Mouse (Mus musculus) CH12.LX (cell line): ENCODE results near the gene Sae1. TPM values are rescaled to one million over a fixed set of nuclear protein-coding genes. Genes with fewer than 3 reads are reported as not detected.

ENCODE experiments used
- DNase-seq: peaks from one replicate; pipeline ENCODE4 v3.0.0-alpha.2; 2013; ENCODE audit errors: extremely low read depth
- H3K27ac ChIP-seq: 2 replicates; pipeline ENCODE4 v1.5.1; 2012; ENCODE audit warnings: low read depth, mild to moderate bottlenecking, control low read depth, moderate library complexity; ENCODE audit not compliant: insufficient read depth
- H3K27me3 ChIP-seq: replicated peaks from 2 replicates; pipeline ENCODE3; 2012; ENCODE audit warnings: inconsistent platforms
- H3K36me3 ChIP-seq, 2 experiments: replicated peaks in 1 of 2; 2 replicates each; pipeline versions ENCODE3 to v1.6.1; 2012; ENCODE audit warnings: inconsistent platforms in 1 of 2, low read length in 1 of 2, mild to moderate bottlenecking in 1 of 2, mixed read lengths in 1 of 2, moderate library complexity in 1 of 2; ENCODE audit not compliant: control insufficient read depth in 1 of 2, insufficient read depth in 1 of 2
- H3K4me1 ChIP-seq, 2 experiments: 2 replicates each; pipeline ENCODE4 v1.6.1; 2012; ENCODE audit warnings: inconsistent platforms in 1 of 2, moderate library complexity in 1 of 2; ENCODE audit not compliant: insufficient read depth in 2 of 2, control insufficient read depth in 1 of 2
- H3K4me2 ChIP-seq: 2 replicates; pipeline ENCODE4 v1.6.1; 2012; ENCODE audit warnings: low read depth, mild to moderate bottlenecking, control low read depth; ENCODE audit not compliant: poor library complexity, insufficient read depth, severe bottlenecking
- H3K4me3 ChIP-seq, 3 experiments: fragments of 150-350 bp in 1 of 3; sonication (generic) in 1 of 3; replicated peaks in 1 of 3; 2 replicates each; pipeline versions ENCODE3 to v1.5.1; 2011 to 2012; ENCODE audit warnings: low read depth in 2 of 3, low read length in 2 of 3, mild to moderate bottlenecking in 2 of 3, moderate library complexity in 2 of 3, control low read depth in 1 of 3, improper control_type of control experiment in 1 of 3, inconsistent platforms in 1 of 3, mixed read lengths in 1 of 3; ENCODE audit not compliant: poor library complexity in 1 of 3
- H3K79me2 ChIP-seq: replicated peaks from 2 replicates; pipeline ENCODE4 v1.6.1; 2012; ENCODE audit warnings: mild to moderate bottlenecking, moderate library complexity; ENCODE audit not compliant: control insufficient read depth, poor library complexity, insufficient read depth, severe bottlenecking; ENCODE audit errors: extremely low read depth
- H3K9ac ChIP-seq: 2 replicates; pipeline ENCODE4 v1.6.1; 2012; ENCODE audit warnings: low read depth, mild to moderate bottlenecking, control low read depth, moderate library complexity; ENCODE audit not compliant: insufficient read depth
- H3K9me3 ChIP-seq: replicated peaks from 2 replicates; pipeline ENCODE3; 2012; ENCODE audit warnings: low read length, inconsistent platforms, mixed read lengths
- BHLHE40 ChIP-seq: IDR thresholded peaks from 2 replicates; pipeline ENCODE4 v1.6.1; 2011; ENCODE audit warnings: mild to moderate bottlenecking, low read depth, low read length, improper control_type of control experiment
- CHD1 ChIP-seq: IDR thresholded peaks from 2 replicates; pipeline ENCODE4 v1.6.1; 2012; ENCODE audit warnings: low read depth, low read length, improper control_type of control experiment, inconsistent platforms
- CHD2 ChIP-seq: IDR thresholded peaks from 2 replicates; pipeline ENCODE4 v1.6.1; 2011; ENCODE audit warnings: low read length, improper control_type of control experiment
- E2F4 ChIP-seq: IDR thresholded peaks from 2 replicates; pipeline ENCODE4 v1.6.1; 2011; ENCODE audit warnings: low read depth, low read length, improper control_type of control experiment; ENCODE audit not compliant: insufficient replicate concordance
- ELF1 ChIP-seq: IDR thresholded peaks from 2 replicates; pipeline ENCODE4 v1.6.1; 2014; ENCODE audit warnings: low read depth, mild to moderate bottlenecking, inconsistent platforms, low read length, improper control_type of control experiment
- ETS1 ChIP-seq: conservative IDR thresholded peaks from 2 replicates; pipeline ENCODE4 v1.6.1; 2012; ENCODE audit warnings: low read depth, mild to moderate bottlenecking, inconsistent platforms, low read length, improper control_type of control experiment, moderate library complexity
- HCFC1 ChIP-seq: IDR thresholded peaks from 2 replicates; pipeline ENCODE4 v1.6.1; 2012; ENCODE audit warnings: low read depth, mild to moderate bottlenecking, inconsistent platforms, low read length, improper control_type of control experiment
- IRF4 ChIP-seq: IDR thresholded peaks from 2 replicates; pipeline ENCODE4 v1.6.1; 2014; ENCODE audit warnings: low read depth, mild to moderate bottlenecking, inconsistent platforms, low read length, improper control_type of control experiment
- JUN ChIP-seq: IDR thresholded peaks from 2 replicates; pipeline ENCODE4 v1.6.1; 2011; ENCODE audit warnings: low read depth, mild to moderate bottlenecking, low read length, improper control_type of control experiment, moderate library complexity; ENCODE audit not compliant: insufficient read depth
- JUND ChIP-seq: conservative IDR thresholded peaks from 2 replicates; pipeline ENCODE4 v1.6.1; 2011; ENCODE audit warnings: low read depth, low read length, improper control_type of control experiment
- KAT2A ChIP-seq: IDR thresholded peaks from 2 replicates; pipeline ENCODE4 v1.6.1; 2012; ENCODE audit warnings: low read length, improper control_type of control experiment, inconsistent platforms; ENCODE audit not compliant: insufficient replicate concordance
- MAX ChIP-seq: IDR thresholded peaks from 2 replicates; pipeline ENCODE4 v1.6.1; 2011; ENCODE audit warnings: low read length, improper control_type of control experiment
- MAZ ChIP-seq: IDR thresholded peaks from 2 replicates; pipeline ENCODE4 v1.6.1; 2012; ENCODE audit warnings: low read depth, mild to moderate bottlenecking, inconsistent platforms, low read length, improper control_type of control experiment, moderate library complexity
- MEF2A ChIP-seq: IDR thresholded peaks from 2 replicates; pipeline ENCODE4 v1.6.1; 2014; ENCODE audit warnings: low read depth, mild to moderate bottlenecking, inconsistent platforms, low read length, improper control_type of control experiment, borderline replicate concordance
- MXI1 ChIP-seq: IDR thresholded peaks from 2 replicates; pipeline ENCODE4 v1.6.1; 2011; ENCODE audit warnings: mild to moderate bottlenecking, low read depth, low read length, improper control_type of control experiment
- MYC ChIP-seq: IDR thresholded peaks from 2 replicates; pipeline ENCODE4 v1.6.1; 2011; ENCODE audit warnings: low read depth, mild to moderate bottlenecking, improper control_type of control experiment, low read length
- NELFE ChIP-seq: IDR thresholded peaks from 2 replicates; pipeline ENCODE4 v1.6.1; 2011; ENCODE audit warnings: low read depth, low read length, improper control_type of control experiment
- NRF1 ChIP-seq: IDR thresholded peaks from 2 replicates; pipeline ENCODE4 v1.6.1; 2014; ENCODE audit warnings: low read depth, mild to moderate bottlenecking, inconsistent platforms, low read length, improper control_type of control experiment, moderate library complexity
- PAX5 ChIP-seq: IDR thresholded peaks from 2 replicates; pipeline ENCODE4 v1.6.1; 2012; ENCODE audit warnings: low read length, inconsistent platforms, mixed read lengths
- POLR2A ChIP-seq: IDR thresholded peaks from 2 replicates; pipeline ENCODE4 v1.6.1; 2011; ENCODE audit warnings: low read depth, mild to moderate bottlenecking, improper control_type of control experiment, low read length
- POLR2AphosphoS2 ChIP-seq: IDR thresholded peaks from 2 replicates; pipeline ENCODE4 v1.6.1; 2011; ENCODE audit warnings: low read depth, low read length, improper control_type of control experiment
- RAD21 ChIP-seq: IDR thresholded peaks from 2 replicates; pipeline ENCODE4 v1.6.1; 2011; ENCODE audit warnings: low read depth, mild to moderate bottlenecking, low read length, improper control_type of control experiment, moderate library complexity
- RCOR1 ChIP-seq: conservative IDR thresholded peaks from 2 replicates; pipeline ENCODE4 v1.6.1; 2012; ENCODE audit warnings: low read depth, mild to moderate bottlenecking, inconsistent platforms, low read length, improper control_type of control experiment
- SIN3A ChIP-seq: IDR thresholded peaks from 2 replicates; pipeline ENCODE4 v1.6.1; 2012; ENCODE audit warnings: low read length, improper control_type of control experiment, inconsistent platforms
- SMC3 ChIP-seq: IDR thresholded peaks from 2 replicates; pipeline ENCODE4 v1.6.1; 2011; ENCODE audit warnings: low read depth, low read length, improper control_type of control experiment
- TBP ChIP-seq: conservative IDR thresholded peaks from 2 replicates; pipeline ENCODE4 v1.6.1; 2011; ENCODE audit warnings: low read depth, low read length, improper control_type of control experiment
- TCF12 ChIP-seq: IDR thresholded peaks from 2 replicates; pipeline ENCODE4 v1.6.1; 2014; ENCODE audit warnings: low read depth, mild to moderate bottlenecking, inconsistent platforms, low read length, improper control_type of control experiment
- UBTF ChIP-seq: IDR thresholded peaks from 2 replicates; pipeline ENCODE4 v1.6.1; 2012; ENCODE audit warnings: low read depth, mild to moderate bottlenecking, inconsistent platforms, low read length, improper control_type of control experiment, moderate library complexity
- USF1 ChIP-seq: IDR thresholded peaks from 2 replicates; pipeline ENCODE4 v1.6.1; 2014; ENCODE audit warnings: low read depth, mild to moderate bottlenecking, inconsistent platforms, low read length, improper control_type of control experiment
- ZC3H11A ChIP-seq: IDR thresholded peaks from 2 replicates; pipeline ENCODE4 v1.6.1; 2012; ENCODE audit warnings: low read depth, mild to moderate bottlenecking, inconsistent platforms, low read length, improper control_type of control experiment
- ZKSCAN1 ChIP-seq: IDR thresholded peaks from 2 replicates; pipeline ENCODE4 v1.6.1; 2012; ENCODE audit warnings: low read depth, inconsistent platforms, low read length, improper control_type of control experiment, borderline replicate concordance
- ZMIZ1 ChIP-seq: IDR thresholded peaks from 2 replicates; pipeline ENCODE4 v1.6.1; 2012; ENCODE audit warnings: low read depth, mild to moderate bottlenecking, inconsistent platforms, low read length, improper control_type of control experiment
- dilution Hi-C: fragments of 300-500 bp; cut with MboI; formaldehyde crosslinking; loops from 2 replicates; pipeline ENCODE4 v1.14.3; 2020; ENCODE audit warnings: low sequenced_read_pairs; ENCODE audit not compliant: extremely low pct_unique_long_range_greater_than_20kb, extremely low pct_ligation_motif_present
- in situ Hi-C: fragments of 300-500 bp; cut with MboI; formaldehyde crosslinking; loops from 3 replicates; pipeline ENCODE4 v1.14.3; 2019; ENCODE audit warnings: low sequenced_read_pairs, low pct_ligation_motif_present, low pct_unique_long_range_greater_than_20kb, mixed read lengths
- polyA plus RNA-seq: library from polyadenylated mRNA; unstranded; fragments of >175 nt; gene quantifications from 2 replicates; pipeline ENCODE4 v1.2.1, GENCODE M21; 2012; ENCODE audit warnings: low read depth; ENCODE audit not compliant: insufficient read length
- total RNA-seq, 2 experiments: library from RNA; depleted of rRNA; stranded (reverse); fragments of 300-350 nt in 1 of 2; fragments of >200 nt in 1 of 2; gene quantifications; 2 replicates each; pipeline ENCODE4 v1.2.3; 2012 to 2014

Gene Sae1
- total and polyA plus RNA-seq, 3 experiments = 146 to 271 (median 160) TPM

GRCm38 (mm10) chr7:16309318-16310019 lies 78.1 kb downstream of the Sae1 start:
- H3K4me3 ChIP-seq = peak overlapping the region; percentile 98 to 100 (median 99)
- DNase-seq = peak; percentile 90
- H3K4me2 ChIP-seq = peak overlapping the region; percentile 37
- peak overlapping the region; percentile 99 for H3K27ac ChIP-seq
- peaks cover 31% of the 10 kb centered on the region for H3K79me2 ChIP-seq
- peak overlapping the region; percentile 100 for H3K9ac ChIP-seq
- H3K36me3 ChIP-seq = peaks cover 5 to 9% of the 10 kb centered on the region in 2 experiments
- peaks cover 5 to 41% of the 10 kb centered on the region in 2 experiments; a peak in 3 of 4 replicates for H3K4me1 ChIP-seq
- no peaks in the 10 kb centered on the region for H3K27me3 ChIP-seq
- TF ChIP-seq E2F4 (no peak), KAT2A (0 out of 2 replicates have a peak, but pooled peaks have one; percentile 61), MYC (peak; percentile 50; the same call in 1 of the 2 replicates), POLR2A (peak; percentile 89; the same call in 1 of the 2 replicates), MEF2A (peak; percentile 81), MXI1 (peak; percentile 95), NELFE (peak; percentile 74; the same call in 1 of the 2 replicates), CHD1 (peak; percentile 98), ZMIZ1 (peak; percentile 78), ELF1 (peak; percentile 58), NRF1 (peak; percentile 51; the same call in 1 of the 2 replicates), SMC3 (no peak), RCOR1 (0 out of 2 replicates have a peak, but pooled peaks have one; percentile 48), ZKSCAN1 (peak; percentile 7; the same call in 1 of the 2 replicates), USF1 (no peak), HCFC1 (no peak; the same call in 1 of the 2 replicates), ZC3H11A (no peak), BHLHE40 (peak; percentile 74), POLR2AphosphoS2 (no peak), TCF12 (peak; percentile 93), CHD2 (0 out of 2 replicates have a peak, but pooled peaks have one; percentile 14), MAX (peak; percentile 52; the same call in 1 of the 2 replicates), JUND (no peak), PAX5 (no peak), IRF4 (peak; percentile 38; the same call in 1 of the 2 replicates), MAZ (peak; percentile 99), JUN (no peak), TBP (peak; percentile 73), UBTF (0 out of 2 replicates have a peak, but pooled peaks have one; percentile 63), RAD21 (no peak), ETS1 (peak; percentile 42; the same call in 1 of the 2 replicates), SIN3A (no peak; the same call in 1 of the 2 replicates)
- TF ChIP-seq, all 38 proteins: peak for 21
- in situ Hi-C loops (no loop called here), dilution Hi-C loops (no loop called here)
- H3K9me3 ChIP-seq = no peaks in the 10 kb centered on the region
